ENCODE assay signal across 14 mouse cellular contexts in genomic region chr12:94280946-94281345, GRCm38 (mm10).
DNase-seq lines count a peak whose midpoint lies in the region; ATAC-seq and TF ChIP-seq lines count a peak whose summit lies in the region.
"Had no signal": no experiment of that assay in that cellular context is flagged by ENCODE, and none has a peak within 500 bp of the region (broad histone marks: within the 10 kb centered on the region; RNA-seq: fewer than 3 reads in every experiment).

No protein-coding gene starts in this region.

- no peaks in the 10 kb centered on the region for H3K27me3 ChIP-seq in heart, adult 2 months (ENCODE audit: control insufficient read depth, insufficient read depth, low read length)
- no peaks in the 10 kb centered on the region for H3K27me3 ChIP-seq in heart, embryonic 10.5 days (ENCODE audit: insufficient read depth, poor library complexity, severe bottlenecking)
- H3K27me3 ChIP-seq in forebrain, embryonic 14.5 days (replicated peaks; ENCODE audit: control insufficient read depth, insufficient read depth, low read length), result no peaks in the 10 kb centered on the region
- H3K27me3 ChIP-seq: embryonic facial prominence, embryonic 15.5 days; neural tube, embryonic 13.5 days had no signal

- TF ChIP-seq EP300 in heart, adult 2 months (IDR thresholded peaks at IDR 0.05; ENCODE audit: insufficient read depth, low read depth, low read length), result no peak

- H3K4me2 ChIP-seq in forebrain, embryonic 14.5 days (ENCODE audit: low read length), result no peak overlapping the region
- H3K4me2 ChIP-seq: embryonic facial prominence, embryonic 15.5 days; liver, embryonic 11.5 days; neural tube, embryonic 13.5 days had no signal

- no peaks in the 10 kb centered on the region for H3K9me3 ChIP-seq in heart, embryonic 10.5 days
- H3K9me3 ChIP-seq in forebrain, embryonic 14.5 days (replicated peaks; ENCODE audit: control insufficient read depth, low read length), result no peaks in the 10 kb centered on the region
- H3K9me3 ChIP-seq: embryonic facial prominence, embryonic 15.5 days; neural tube, embryonic 13.5 days had no signal

- no peak overlapping the region for H3K27ac ChIP-seq in heart, adult 2 months
- H3K27ac ChIP-seq in heart, embryonic 10.5 days, result no peak overlapping the region
- H3K27ac ChIP-seq in forebrain, embryonic 14.5 days (ENCODE audit: low read depth, low read length), result no peak overlapping the region
- H3K27ac ChIP-seq: embryonic facial prominence, embryonic 15.5 days; macrophage; neural tube, embryonic 13.5 days had no signal

- TF ChIP-seq CTCF in heart, adult 2 months (IDR thresholded peaks at IDR 0.05), result no peak

- no peak for TF ChIP-seq POLR2A in heart, adult 2 months (IDR thresholded peaks at IDR 0.05; ENCODE audit: insufficient read depth, low read depth, low read length)

- DNase-seq in heart, adult 2 months, result peak; percentile 19 to 44
- DNase-seq in heart, embryonic 10.5 days (ENCODE audit: low spot score), result no peak
- peak; percentile 15 for DNase-seq in urinary bladder, postnatal 14 days (ENCODE audit: low spot score)
- DNase-seq in urinary bladder, adult 2 months (ENCODE audit: low spot score), result no peak
- peak; percentile 23 for DNase-seq in heart, postnatal 14 days
- DNase-seq in ovary, postnatal 36 days (ENCODE audit: low spot score), result peak; percentile 7
- no peak for DNase-seq in spleen, postnatal 36 days (ENCODE audit: low spot score in 2 of 2)
- no peak for DNase-seq in forebrain, embryonic 14.5 days (ENCODE audit: low spot score)
- DNase-seq: cerebellum, postnatal 14 days had no signal

- peaks cover 1% of the 10 kb centered on the region for H3K4me1 ChIP-seq in heart, adult 2 months (ENCODE audit: control insufficient read depth, insufficient read depth, low read length)
- no peaks in the 10 kb centered on the region for H3K4me1 ChIP-seq in heart, embryonic 10.5 days
- H3K4me1 ChIP-seq in forebrain, embryonic 14.5 days (ENCODE audit: control insufficient read depth, insufficient read depth, low read length), result no peaks in the 10 kb centered on the region
- H3K4me1 ChIP-seq: embryonic facial prominence, embryonic 15.5 days; neural tube, embryonic 13.5 days had no signal

- no peak for ATAC-seq in forebrain, embryonic 14.5 days
- ATAC-seq: midbrain, embryonic 16.5 days had no signal

- WGBS in heart, adult 2 months, result 39% methylated on average over 2 of the region's 2 CpGs
- WGBS in heart, embryonic 10.5 days, result 75% methylated on average over 2 of the region's 2 CpGs
- whole genome bisulfite sequencing in forebrain, embryonic 14.5 days, result 77% methylated on average over 2 of the region's 2 CpGs

- H3K79me2 ChIP-seq in heart, adult 2 months (replicated peaks; ENCODE audit: control insufficient read depth, insufficient read depth, low read length), result no peaks in the 10 kb centered on the region

- H3K36me3 ChIP-seq in heart, adult 2 months (ENCODE audit: control insufficient read depth, insufficient read depth, low read length), result no peaks in the 10 kb centered on the region
- H3K36me3 ChIP-seq in heart, embryonic 10.5 days, result no peaks in the 10 kb centered on the region
- no peaks in the 10 kb centered on the region for H3K36me3 ChIP-seq in forebrain, embryonic 14.5 days (ENCODE audit: control insufficient read depth, insufficient read depth, low read length)
- H3K36me3 ChIP-seq: embryonic facial prominence, embryonic 15.5 days; neural tube, embryonic 13.5 days had no signal

- intact Hi-C loops in heart, adult 2 months (cut with DNase I), result no loop called here
- intact Hi-C loops in heart, postnatal 14 days (cut with DNase I), result no loop called here

- no peak overlapping the region for H3K4me3 ChIP-seq in heart, adult 2 months
- no peak overlapping the region for H3K4me3 ChIP-seq in heart, embryonic 10.5 days
- no peak overlapping the region for H3K4me3 ChIP-seq in forebrain, embryonic 14.5 days (ENCODE audit: low read depth, low read length)
- H3K4me3 ChIP-seq: embryonic facial prominence, embryonic 15.5 days; neural tube, embryonic 13.5 days had no signal

- H3K9ac ChIP-seq in heart, adult 2 months (ENCODE audit: low read depth, low read length), result no peak overlapping the region
- H3K9ac ChIP-seq in forebrain, embryonic 14.5 days (ENCODE audit: low read length), result no peak overlapping the region
- H3K9ac ChIP-seq: embryonic facial prominence, embryonic 15.5 days; neural tube, embryonic 13.5 days had no signal

Comparison
In these comparisons a context has a peak if more than half of its experiments do, and no peak if none do; other contexts are left out.
1. DNase-seq: peak in heart, adult 2 months (2 of 2), urinary bladder, postnatal 14 days (single experiment), heart, postnatal 14 days (2 of 2) and ovary, postnatal 36 days (single experiment); none in heart, embryonic 10.5 days (single experiment), urinary bladder, adult 2 months (single experiment), spleen, postnatal 36 days (0 of 2) and forebrain, embryonic 14.5 days (single experiment).